Mouse (Mus musculus): ENCODE data around the gene Dnajc8. TPM values are rescaled to one million over a fixed set of nuclear protein-coding genes. Genes with fewer than 3 reads are reported as not detected.

The Dnajc8 gene
- polyA plus RNA-seq, 1 experiment: 173 TPM

DNA sequence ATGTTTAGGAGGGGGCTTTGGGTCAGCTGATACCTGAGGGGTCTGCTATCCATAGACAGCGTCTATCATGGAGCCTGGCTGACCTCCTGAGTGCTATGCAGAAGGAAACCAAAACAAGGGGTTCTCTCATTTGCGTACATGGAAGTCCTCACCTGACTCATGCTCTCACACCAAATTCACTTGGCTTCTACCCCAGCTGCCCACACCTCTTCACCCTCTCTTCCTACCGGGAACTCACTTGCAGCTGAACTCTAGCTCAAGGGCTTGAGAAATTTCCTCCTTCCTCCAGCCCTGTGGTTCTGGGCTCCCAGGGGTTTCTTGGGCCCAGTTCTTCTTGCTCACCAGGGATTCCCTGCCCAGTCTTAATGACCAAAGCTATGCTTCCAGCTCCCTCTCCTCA, 27.9 kb downstream of the Dnajc8 start:
- no peak for TF ChIP-seq CTCF (IDR thresholded peaks at IDR 0.05; ENCODE audit: control insufficient read depth, insufficient read depth, low read length)
- no peak for TF ChIP-seq POLR2A (IDR thresholded peaks at IDR 0.05; ENCODE audit: borderline replicate concordance, control insufficient read depth, low read depth, low read length)
- Histone ChIP-seq H3K27ac (ENCODE audit: control insufficient read depth, insufficient read depth, low read depth, low read length, poor library complexity) (peak overlapping the region; percentile 55), H3K4me3 (replicated peaks; ENCODE audit: control insufficient read depth, low read depth, low read length) (peak overlapping the region; percentile 48), H3K4me1 (ENCODE audit: control insufficient read depth, insufficient read depth, low read length) (peaks cover 9% of the 10 kb centered on the region; the same call in 1 of the 2 replicates)
- WGBS: 13% methylated on average over 3 of the region's 3 CpGs

- Histone ChIP-seq H3K27ac (ENCODE audit: control insufficient read depth, insufficient read depth, low read depth, low read length, poor library complexity) (peak within 1 kb of the TSS; percentile 70), H3K4me1 (ENCODE audit: control insufficient read depth, insufficient read depth, low read length) (peaks cover 9% of the 10 kb centered on the region; the same call in 1 of the 2 replicates), H3K4me3 (replicated peaks; ENCODE audit: control insufficient read depth, low read depth, low read length) (peak within 1 kb of the TSS; percentile 67)
- TF ChIP-seq POLR2A (IDR thresholded peaks at IDR 0.05; ENCODE audit: borderline replicate concordance, control insufficient read depth, low read depth, low read length) (peak; percentile 76), CTCF (IDR thresholded peaks at IDR 0.05; ENCODE audit: control insufficient read depth, insufficient read depth, low read length) (no peak)
- WGBS: 2% methylated on average over 4 of the region's 4 CpGs
Observed at GRCm38 (mm10) chr4:132563965-132564364, 28.6 kb downstream of the Dnajc8 start, which contains the start of gene Ptafr. Ptafr (plus strand) TSS chr4:132564067.

GRCm38 (mm10) chr4:132565089-132565747, 29.9 kb downstream of the Dnajc8 start:
- peaks cover 9% of the 10 kb centered on the region; the same call in 1 of the 2 replicates for H3K4me1 ChIP-seq (ENCODE audit: control insufficient read depth, insufficient read depth, low read length)
- H3K27ac ChIP-seq (ENCODE audit: control insufficient read depth, insufficient read depth, low read depth, low read length, poor library complexity): no peak overlapping the region
- peak overlapping the region; percentile 67 for H3K4me3 ChIP-seq (replicated peaks; ENCODE audit: control insufficient read depth, low read depth, low read length)
- TF ChIP-seq CTCF (IDR thresholded peaks at IDR 0.05; ENCODE audit: control insufficient read depth, insufficient read depth, low read length): no peak
- TF ChIP-seq POLR2A (IDR thresholded peaks at IDR 0.05; ENCODE audit: borderline replicate concordance, control insufficient read depth, low read depth, low read length): no peak
- 76% methylated on average over 12 of the region's 12 CpGs for WGBS

- Histone ChIP-seq H3K4me3 (replicated peaks; ENCODE audit: control insufficient read depth, low read depth, low read length) (no peak overlapping the region), H3K27ac (ENCODE audit: control insufficient read depth, insufficient read depth, low read depth, low read length, poor library complexity) (no peak overlapping the region), H3K4me1 (ENCODE audit: control insufficient read depth, insufficient read depth, low read length) (peaks cover 7% of the 10 kb centered on the region; the same call in 1 of the 2 replicates)
- 58% methylated on average over 9 of the region's 9 CpGs for WGBS
- TF ChIP-seq CTCF (IDR thresholded peaks at IDR 0.05; ENCODE audit: control insufficient read depth, insufficient read depth, low read length): no peak
- no peak for TF ChIP-seq POLR2A (IDR thresholded peaks at IDR 0.05; ENCODE audit: borderline replicate concordance, control insufficient read depth, low read depth, low read length)
Observed at GRCm38 (mm10) chr4:132567361-132567779, 32.0 kb downstream of the Dnajc8 start.

- H3K27ac ChIP-seq (ENCODE audit: control insufficient read depth, insufficient read depth, low read depth, low read length, poor library complexity): no peak overlapping the region
- 95% methylated on average over 5 of the region's 5 CpGs for WGBS
- peaks cover 6% of the 10 kb centered on the region; the same call in 1 of the 2 replicates for H3K4me1 ChIP-seq (ENCODE audit: control insufficient read depth, insufficient read depth, low read length)
- peak; percentile 34; the same call in 1 of the 2 replicates for TF ChIP-seq CTCF (IDR thresholded peaks at IDR 0.05; ENCODE audit: control insufficient read depth, insufficient read depth, low read length)
- TF ChIP-seq POLR2A (IDR thresholded peaks at IDR 0.05; ENCODE audit: borderline replicate concordance, control insufficient read depth, low read depth, low read length): no peak
- H3K4me3 ChIP-seq (replicated peaks; ENCODE audit: control insufficient read depth, low read depth, low read length): no peak overlapping the region
Observed at GRCm38 (mm10) chr4:132569115-132569514, 33.8 kb downstream of the Dnajc8 start.

- TF ChIP-seq CTCF (IDR thresholded peaks at IDR 0.05; ENCODE audit: control insufficient read depth, insufficient read depth, low read length) (no peak), POLR2A (IDR thresholded peaks at IDR 0.05; ENCODE audit: borderline replicate concordance, control insufficient read depth, low read depth, low read length) (no peak)
- H3K27ac ChIP-seq (ENCODE audit: control insufficient read depth, insufficient read depth, low read depth, low read length, poor library complexity): no peak overlapping the region
- 68% methylated on average over 9 of the region's 9 CpGs for WGBS
- peaks cover 6% of the 10 kb centered on the region; the same call in 1 of the 2 replicates for H3K4me1 ChIP-seq (ENCODE audit: control insufficient read depth, insufficient read depth, low read length)
- no peak overlapping the region for H3K4me3 ChIP-seq (replicated peaks; ENCODE audit: control insufficient read depth, low read depth, low read length)
Observed at GRCm38 (mm10) chr4:132571190-132571589, 35.8 kb downstream of the Dnajc8 start.

- 14% methylated on average over 11 of the region's 11 CpGs for WGBS
- TF ChIP-seq POLR2A (IDR thresholded peaks at IDR 0.05; ENCODE audit: borderline replicate concordance, control insufficient read depth, low read depth, low read length): no peak
- no peak for TF ChIP-seq CTCF (IDR thresholded peaks at IDR 0.05; ENCODE audit: control insufficient read depth, insufficient read depth, low read length)
- Histone ChIP-seq H3K27ac (ENCODE audit: control insufficient read depth, insufficient read depth, low read depth, low read length, poor library complexity) (no peak overlapping the region), H3K4me1 (ENCODE audit: control insufficient read depth, insufficient read depth, low read length) (peaks cover 2% of the 10 kb centered on the region; the same call in 1 of the 2 replicates), H3K4me3 (replicated peaks; ENCODE audit: control insufficient read depth, low read depth, low read length) (no peak overlapping the region)
Observed at GRCm38 (mm10) chr4:132573327-132573726, 38.0 kb downstream of the Dnajc8 start.

GRCm38 (mm10) chr4:132574809-132575347, 39.5 kb downstream of the Dnajc8 start:
- Histone ChIP-seq H3K4me1 (ENCODE audit: control insufficient read depth, insufficient read depth, low read length) (peaks cover 2% of the 10 kb centered on the region; the same call in 1 of the 2 replicates), H3K4me3 (replicated peaks; ENCODE audit: control insufficient read depth, low read depth, low read length) (no peak overlapping the region), H3K27ac (ENCODE audit: control insufficient read depth, insufficient read depth, low read depth, low read length, poor library complexity) (no peak overlapping the region)
- WGBS: 69% methylated on average over 1 of the region's 1 CpGs
- TF ChIP-seq CTCF (IDR thresholded peaks at IDR 0.05; ENCODE audit: control insufficient read depth, insufficient read depth, low read length): no peak
- TF ChIP-seq POLR2A (IDR thresholded peaks at IDR 0.05; ENCODE audit: borderline replicate concordance, control insufficient read depth, low read depth, low read length): no peak

Data from bone marrow, adult 2 months (tissue).